Mouse (Mus musculus) liver, postnatal 0 days (tissue): ENCODE measurements around the gene B3gnt2.

ENCODE experiments used
- CTCF ChIP-seq: sonication (generic); IDR thresholded peaks from 2 replicates; pipeline ENCODE4 v1.5.1; 2016; ENCODE audit warnings: antibody characterized with exemption, low read depth
- EP300 ChIP-seq: IDR thresholded peaks from 2 replicates; pipeline ENCODE4 v1.6.1; 2016; ENCODE audit warnings: antibody characterized with exemption, low read depth, mild to moderate bottlenecking

DNA sequence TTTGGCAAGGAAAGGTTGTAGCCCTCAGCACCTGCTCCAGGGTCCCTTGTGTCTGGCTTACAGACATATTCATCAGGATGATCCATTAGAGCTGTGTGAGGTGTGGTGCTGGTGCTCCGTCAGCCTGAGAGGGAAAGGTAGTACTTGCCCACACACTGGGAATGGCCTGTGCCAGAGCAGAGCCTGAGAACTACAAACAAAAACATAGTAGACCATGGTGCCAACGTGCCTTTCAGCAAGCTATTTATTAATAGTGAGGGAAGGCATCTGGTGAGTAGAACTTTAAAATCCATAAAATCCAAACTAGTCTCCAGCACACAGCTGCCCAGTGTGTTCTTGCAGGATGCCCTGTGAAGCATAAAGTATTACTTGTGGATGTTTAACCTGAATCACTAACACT, 94.5 kb downstream of the B3gnt2 start:
- TF ChIP-seq CTCF (no peak), EP300 (no peak)
